Mouse (Mus musculus) left cerebral cortex, adult 18-20 months (tissue): ENCODE results near the gene Slc29a3. TPM values are rescaled to one million over a fixed set of nuclear protein-coding genes. Genes with fewer than 3 reads are reported as not detected.
"Not testable (repeated sequence)": the region's sequence is repeated elsewhere in the genome, so short reads cannot be mapped to it uniquely, and the experiment has no call there.

Experiments
- DNase-seq, 2 experiments: peaks; one replicate each; pipeline ENCODE4 v3.0.0; 2021 to 2022; ENCODE audit warnings: low spot score in 2 of 2, mixed read lengths in 1 of 2
- total RNA-seq, 2 experiments: library from RNA; stranded (reverse); gene quantifications; 2 replicates each; pipeline ENCODE4 v1.2.3; 2021

Gene Slc29a3
- total RNA-seq, 2 experiments from 2014 or later = 11.1 to 12.4 TPM

GRCm38 (mm10) chr10:60731742-60732141 is 20.9 kb downstream of the Slc29a3 start:
- no peak for DNase-seq

GRCm38 (mm10) chr10:60727301-60727700 is 25.3 kb downstream of the Slc29a3 start:
- DNase-seq = no peak

- no peak for DNase-seq
Measured at GRCm38 (mm10) chr10:60726896-60727295, 25.7 kb downstream of the Slc29a3 start.

GRCm38 (mm10) chr10:60724496-60724895 is 28.1 kb downstream of the Slc29a3 start:
- no peak for DNase-seq

GRCm38 (mm10) chr10:60723345-60723744 is 29.2 kb downstream of the Slc29a3 start:
- no peak for DNase-seq

GRCm38 (mm10) chr10:60721640-60722039 is 31.0 kb downstream of the Slc29a3 start:
- DNase-seq = no peak

- DNase-seq = no peak
Measured at GRCm38 (mm10) chr10:60720461-60720860, 32.1 kb downstream of the Slc29a3 start.

- DNase-seq = no peak
Measured at GRCm38 (mm10) chr10:60718491-60718890, 34.1 kb downstream of the Slc29a3 start.

- DNase-seq = no peak
Measured at GRCm38 (mm10) chr10:60716449-60716848, 36.1 kb downstream of the Slc29a3 start.

GRCm38 (mm10) chr10:60712299-60712698 is 40.3 kb downstream of the Slc29a3 start:
- not testable (repeated sequence) for DNase-seq

- no peak for DNase-seq
Measured at GRCm38 (mm10) chr10:60708837-60709236, 43.8 kb downstream of the Slc29a3 start.

GRCm38 (mm10) chr10:60706268-60706667 is 46.3 kb downstream of the Slc29a3 start:
- no peak for DNase-seq

GRCm38 (mm10) chr10:60705134-60705533 is 47.5 kb downstream of the Slc29a3 start:
- no peak for DNase-seq

GRCm38 (mm10) chr10:60697775-60698174 is 54.8 kb downstream of the Slc29a3 start:
- DNase-seq = no peak

GRCm38 (mm10) chr10:60696975-60697374 is 55.6 kb downstream of the Slc29a3 start:
- peak; percentile 60 to 73 for DNase-seq

- DNase-seq = no peak
Measured at GRCm38 (mm10) chr10:60696390-60696789, 56.2 kb downstream of the Slc29a3 start, which contains the start of gene Cdh23. Gene Cdh23 (minus strand): TSS chr10:60696490.

GRCm38 (mm10) chr10:60691671-60692390 is 60.8 kb downstream of the Slc29a3 start:
- no peak for DNase-seq

GRCm38 (mm10) chr10:60690960-60691359 is 61.6 kb downstream of the Slc29a3 start:
- no peak for DNase-seq

- DNase-seq = no peak
Measured at GRCm38 (mm10) chr10:60689396-60689795, 63.2 kb downstream of the Slc29a3 start.

- peak; percentile 57 to 70 for DNase-seq
Measured at GRCm38 (mm10) chr10:60687011-60687776, 65.4 kb downstream of the Slc29a3 start.

GRCm38 (mm10) chr10:60686641-60686975 is 66.0 kb downstream of the Slc29a3 start:
- no peak for DNase-seq
